Mouse (Mus musculus) left cerebral cortex, postnatal 36 days (tissue): ENCODE measurements around the gene Vps26a. TPM values are rescaled to one million over a fixed set of nuclear protein-coding genes. Genes with fewer than 3 reads are reported as not detected.
"Not testable (repeated sequence)": the region's sequence is repeated elsewhere in the genome, so short reads cannot be mapped to it uniquely, and the experiment has no call there.

Source experiments
- DNase-seq, 2 experiments: peaks; one replicate each; pipeline ENCODE4 v3.0.0; 2021 to 2022; ENCODE audit warnings: low spot score in 2 of 2, mixed read lengths in 1 of 2
- intact Hi-C: fragments of 180-260 bp; cut with DNase I; formaldehyde crosslinking; loops from one replicate; pipeline ENCODE4 v1.15.1; 2025
- total RNA-seq, 2 experiments: library from RNA; stranded (reverse); gene quantifications; 2 replicates each; pipeline ENCODE4 v1.2.3; 2021

Vps26a gene
- total RNA-seq, 2 experiments from 2014 or later = 45.8 to 53.8 TPM

- DNase-seq = no peak
- intact Hi-C loops = no loop called here
Measured at GRCm38 (mm10) chr10:62503353-62503752, 16.7 kb upstream of the Vps26a start.

GRCm38 (mm10) chr10:62501951-62502350 is 15.3 kb upstream of the Vps26a start:
- no peak for DNase-seq
- intact Hi-C loops = loop anchor here (2.0 kb wide), 1 partner anchor 49 kb away; no protein-coding TSS in a partner anchor

- intact Hi-C loops = loop anchor here (2.0 kb wide), 1 partner anchor 50 kb away; no protein-coding TSS in a partner anchor
- no peak for DNase-seq
Measured at GRCm38 (mm10) chr10:62500916-62501615, 14.5 kb upstream of the Vps26a start.

GRCm38 (mm10) chr10:62500088-62500915 is 13.7 kb upstream of the Vps26a start:
- intact Hi-C loops = loop anchor here (2.0 kb wide), 1 partner anchor 50 kb away; no protein-coding TSS in a partner anchor
- peak; percentile 36 to 51 for DNase-seq

- DNase-seq, intact Hi-C loops: not testable (repeated sequence)
Measured at GRCm38 (mm10) chr10:62491681-62492080, 5.1 kb upstream of the Vps26a start.

- peak in 1 of 2 experiments; percentile 26 for DNase-seq
- intact Hi-C loops = loop anchor here (5.0 kb wide), 1 partner anchor 41 kb away; the partner anchor contains the start of genes 4930507D05Rik and Supv3l1
Measured at GRCm38 (mm10) chr10:62488266-62488665, 1.7 kb upstream of the Vps26a start.

GRCm38 (mm10) chr10:62485878-62486582 is 575 bp downstream of the Vps26a start:
- intact Hi-C loops = loop anchor here (1.0 to 5.0 kb wide), 2 partner anchors 39 to 146 kb away; partner anchors contain the start of genes 4930507D05Rik and Supv3l1
- DNase-seq = no peak

GRCm38 (mm10) chr10:62481108-62481852 is 5.3 kb downstream of the Vps26a start:
- intact Hi-C loops = no loop called here
- no peak for DNase-seq

- DNase-seq = no peak
- intact Hi-C loops = no loop called here
Measured at GRCm38 (mm10) chr10:62476980-62477379, 9.6 kb downstream of the Vps26a start.

GRCm38 (mm10) chr10:62474944-62475343 is 11.7 kb downstream of the Vps26a start:
- intact Hi-C loops = no loop called here

GRCm38 (mm10) chr10:62471105-62471504 is 15.5 kb downstream of the Vps26a start:
- no peak for DNase-seq
- intact Hi-C loops = no loop called here

More at GRCm38 (mm10) chr10:62474944-62475343, 11.7 kb downstream of the Vps26a start:
- DNase-seq = no peak

- no peak for DNase-seq
- intact Hi-C loops = no loop called here
Measured at GRCm38 (mm10) chr10:62469736-62470135, 16.9 kb downstream of the Vps26a start.

GRCm38 (mm10) chr10:62461321-62461720 is 25.3 kb downstream of the Vps26a start:
- intact Hi-C loops = no loop called here
- no peak for DNase-seq

GRCm38 (mm10) chr10:62452001-62452400 is 34.6 kb downstream of the Vps26a start:
- intact Hi-C loops = not testable (repeated sequence)

GRCm38 (mm10) chr10:62450280-62450640 is 36.3 kb downstream of the Vps26a start:
- no peak for DNase-seq
- intact Hi-C loops = no loop called here

More at GRCm38 (mm10) chr10:62452001-62452400, 34.6 kb downstream of the Vps26a start:
- not testable (repeated sequence) for DNase-seq

- DNase-seq = peak; percentile 91 to 93
- intact Hi-C loops = loop anchor here (5.0 to 10.0 kb wide), 2 partner anchors 38 to 325 kb away; partner anchors contain the start of gene Vps26a
Measured at GRCm38 (mm10) chr10:62449364-62450279, 37.0 kb downstream of the Vps26a start, which contains the start of the genes 4930507D05Rik and Supv3l1. Gene 4930507D05Rik, plus strand, starts transcription at chr10:62449489. Gene Supv3l1, minus strand, starts transcription at chr10:62449738.

- intact Hi-C loops = no loop called here
- DNase-seq = no peak
Measured at GRCm38 (mm10) chr10:62430427-62430826, 56.2 kb downstream of the Vps26a start.
